Mouse (Mus musculus) megakaryocyte, adult 5-6 weeks (primary cell): ENCODE data around the gene Olfr597. TPM values are rescaled to one million over a fixed set of nuclear protein-coding genes. Genes with fewer than 3 reads are reported as not detected.
"Not testable (repeated sequence)": the region's sequence is repeated elsewhere in the genome, so short reads cannot be mapped to it uniquely, and the experiment has no call there.

ENCODE experiments used
- ATAC-seq: 2 replicates; pipeline ENCODE4 v1.8.0; 2016; ENCODE audit warnings: mild to moderate bottlenecking, inconsistent platforms; ENCODE audit not compliant: poor library complexity, severe bottlenecking
- total RNA-seq, 2 experiments: library from RNA; stranded (forward) in 1 of 2; stranded (reverse) in 1 of 2; fragments of 153-499, 151-499 nt in 1 of 2; fragments of 221-1000, 200-1000 nt in 1 of 2; gene quantifications; 2 replicates each; pipeline versions ENCODE4 v1.2.3 to v1.2.4; 2015 to 2017

Gene Olfr597
- total RNA-seq (2015) (not detected in 2 replicates), total RNA-seq (2017) (not detected in 2 replicates)

- ATAC-seq, result not testable (repeated sequence)
These were observed at the start of gene Olfr597 for GRCm38 (mm10) chr7:103316015-103316414. Olfr597 (plus strand) TSS chr7:103316315.

- not testable (repeated sequence) for ATAC-seq
These were observed 10.8 kb upstream of the Olfr597 start, which contains the start of gene Olfr596 for GRCm38 (mm10) chr7:103305348-103305747. Olfr596 (plus strand) TSS chr7:103305648.

- ATAC-seq, result no peak
These were observed 7.2 kb downstream of the Olfr597 start, which contains the start of gene Olfr598 for GRCm38 (mm10) chr7:103323268-103323667. Olfr598 (plus strand) TSS chr7:103323568.

GRCm38 (mm10) chr7:103335617-103336016 lies 19.5 kb downstream of the Olfr597 start, which contains the start of gene Olfr599:
Olfr599 (plus strand) TSS chr7:103335917.
- ATAC-seq, result no peak

GRCm38 (mm10) chr7:103349569-103349968 lies 33.5 kb downstream of the Olfr597 start, which contains the start of gene Olfr600:
Olfr600 (minus strand) TSS chr7:103349669.
- ATAC-seq, result no peak

GRCm38 (mm10) chr7:103362555-103362954 lies 46.4 kb downstream of the Olfr597 start, which contains the start of gene Olfr601:
Olfr601 (minus strand) TSS chr7:103362655.
- no peak for ATAC-seq

Other genes with a start within 250 kb of the Olfr597 start
- not detected in 2 replicates for gene Olfr584, start 234.4 kb upstream of the Olfr597 start, total RNA-seq (2015)
- not detected in 2 replicates for gene Olfr584, start 234.4 kb upstream of the Olfr597 start, total RNA-seq (2017)
- not detected in 2 replicates for gene Olfr585, start 218.6 kb upstream of the Olfr597 start, total RNA-seq (2015)
- not detected in 2 replicates for gene Olfr585, start 218.6 kb upstream of the Olfr597 start, total RNA-seq (2017)
- gene Olfr586, start 190.7 kb upstream of the Olfr597 start, total RNA-seq (2015), result not detected in 2 replicates
- gene Olfr586, start 190.7 kb upstream of the Olfr597 start, total RNA-seq (2017), result not detected in 2 replicates
- not detected in 2 replicates for gene Olfr588-ps1, start 175.4 kb upstream of the Olfr597 start, total RNA-seq (2015)
- gene Olfr588-ps1, start 175.4 kb upstream of the Olfr597 start, total RNA-seq (2017), result not detected in 2 replicates
- gene Olfr589, start 160.0 kb upstream of the Olfr597 start, total RNA-seq (2015), result not detected in 2 replicates
- gene Olfr589, start 160.0 kb upstream of the Olfr597 start, total RNA-seq (2017), result not detected in 2 replicates
- gene Olfr591, start 138.0 kb upstream of the Olfr597 start, total RNA-seq (2015), result not detected in 2 replicates
- gene Olfr591, start 138.0 kb upstream of the Olfr597 start, total RNA-seq (2017), result not detected in 2 replicates
- not detected in 2 replicates for gene Olfr592, start 131.5 kb upstream of the Olfr597 start, total RNA-seq (2015)
- not detected in 2 replicates for gene Olfr592, start 131.5 kb upstream of the Olfr597 start, total RNA-seq (2017)
- not detected in 2 replicates for gene Olfr593, start 104.5 kb upstream of the Olfr597 start, total RNA-seq (2015)
- gene Olfr593, start 104.5 kb upstream of the Olfr597 start, total RNA-seq (2017), result not detected in 2 replicates
- gene Olfr594, start 99.3 kb upstream of the Olfr597 start, total RNA-seq (2015), result not detected in 2 replicates
- gene Olfr594, start 99.3 kb upstream of the Olfr597 start, total RNA-seq (2017), result not detected in 2 replicates
- gene Usp17ld, start 63.8 kb upstream of the Olfr597 start, total RNA-seq (2015), result not detected in 2 replicates
- gene Usp17ld, start 63.8 kb upstream of the Olfr597 start, total RNA-seq (2017), result not detected in 2 replicates
- gene Olfr596, start 10.7 kb upstream of the Olfr597 start, total RNA-seq (2015), result not detected in 2 replicates
- not detected in 2 replicates for gene Olfr596, start 10.7 kb upstream of the Olfr597 start, total RNA-seq (2017)
- gene Olfr598, start 7.3 kb downstream of the Olfr597 start, total RNA-seq (2015), result not detected in 2 replicates
- not detected in 2 replicates for gene Olfr598, start 7.3 kb downstream of the Olfr597 start, total RNA-seq (2017)
- not detected in 2 replicates for gene Olfr599, start 19.6 kb downstream of the Olfr597 start, total RNA-seq (2015)
- not detected in 2 replicates for gene Olfr599, start 19.6 kb downstream of the Olfr597 start, total RNA-seq (2017)
- not detected in 2 replicates for gene Olfr600, start 33.4 kb downstream of the Olfr597 start, total RNA-seq (2015)
- gene Olfr600, start 33.4 kb downstream of the Olfr597 start, total RNA-seq (2017), result not detected in 2 replicates
- gene Olfr601, start 46.3 kb downstream of the Olfr597 start, total RNA-seq (2015), result not detected in 2 replicates
- not detected in 2 replicates for gene Olfr601, start 46.3 kb downstream of the Olfr597 start, total RNA-seq (2017)
- gene Olfr603, start 69.9 kb downstream of the Olfr597 start, total RNA-seq (2015), result not detected in 2 replicates
- gene Olfr603, start 69.9 kb downstream of the Olfr597 start, total RNA-seq (2017), result not detected in 2 replicates
- not detected in 2 replicates for gene Usp17lc, start 98.8 kb downstream of the Olfr597 start, total RNA-seq (2015)
- not detected in 2 replicates for gene Usp17lc, start 98.8 kb downstream of the Olfr597 start, total RNA-seq (2017)
- not detected in 2 replicates for gene Olfr605, start 129.1 kb downstream of the Olfr597 start, total RNA-seq (2015)
- gene Olfr605, start 129.1 kb downstream of the Olfr597 start, total RNA-seq (2017), result not detected in 2 replicates
- not detected in 2 replicates for gene Olfr606, start 132.7 kb downstream of the Olfr597 start, total RNA-seq (2015)
- gene Olfr606, start 132.7 kb downstream of the Olfr597 start, total RNA-seq (2017), result not detected in 2 replicates
- gene Olfr607, start 147.8 kb downstream of the Olfr597 start, total RNA-seq (2015), result not detected in 2 replicates
- not detected in 2 replicates for gene Olfr607, start 147.8 kb downstream of the Olfr597 start, total RNA-seq (2017)
- gene Olfr608, start 153.6 kb downstream of the Olfr597 start, total RNA-seq (2015), result not detected in 2 replicates
- gene Olfr608, start 153.6 kb downstream of the Olfr597 start, total RNA-seq (2017), result not detected in 2 replicates
- gene Olfr609, start 181.7 kb downstream of the Olfr597 start, total RNA-seq (2015), result not detected in 2 replicates
- not detected in 2 replicates for gene Olfr609, start 181.7 kb downstream of the Olfr597 start, total RNA-seq (2017)
- gene Olfr610, start 195.8 kb downstream of the Olfr597 start, total RNA-seq (2015), result not detected in 2 replicates
- not detected in 2 replicates for gene Olfr610, start 195.8 kb downstream of the Olfr597 start, total RNA-seq (2017)
- not detected in 2 replicates for gene Olfr611, start 204.5 kb downstream of the Olfr597 start, total RNA-seq (2015)
- gene Olfr611, start 204.5 kb downstream of the Olfr597 start, total RNA-seq (2017), result not detected in 2 replicates
- not detected in 2 replicates for gene Olfr612, start 226.4 kb downstream of the Olfr597 start, total RNA-seq (2015)
- not detected in 2 replicates for gene Olfr612, start 226.4 kb downstream of the Olfr597 start, total RNA-seq (2017)
- not detected in 2 replicates for gene Olfr613, start 231.8 kb downstream of the Olfr597 start, total RNA-seq (2015)
- not detected in 2 replicates for gene Olfr613, start 231.8 kb downstream of the Olfr597 start, total RNA-seq (2017)
- gene Olfr615, start 239.8 kb downstream of the Olfr597 start, total RNA-seq (2015), result not detected in 2 replicates
- not detected in 2 replicates for gene Olfr615, start 239.8 kb downstream of the Olfr597 start, total RNA-seq (2017)